Mouse (Mus musculus) E14TG2a.4 (cell line): ENCODE results near the gene Psme1.
A peak's percentile ranks its signal among the peaks of the same experiment; 100 is the strongest.

Experiments used
- H3K27me3 ChIP-seq: 2 replicates; pipeline ENCODE4 v1.6.1; 2014; ENCODE audit warnings: low read length, control low read depth; ENCODE audit not compliant: insufficient read depth
- H3K36me3 ChIP-seq: 2 replicates; pipeline ENCODE4 v1.6.1; 2014; ENCODE audit warnings: low read length, control low read depth; ENCODE audit not compliant: insufficient read depth
- H3K4me1 ChIP-seq: replicated peaks from 2 replicates; pipeline ENCODE4 v1.6.1; 2014; ENCODE audit warnings: low read depth, low read length, control low read depth
- H3K4me3 ChIP-seq: replicated peaks from 2 replicates; pipeline ENCODE4 v1.5.1; 2014; ENCODE audit warnings: mild to moderate bottlenecking, low read length
- H3K9me3 ChIP-seq: 2 replicates; pipeline ENCODE4 v1.6.1; 2014; ENCODE audit warnings: low read length, control low read depth
- CTCF ChIP-seq: conservative IDR thresholded peaks from 2 replicates; pipeline ENCODE4 v1.5.1; 2014; ENCODE audit warnings: low read length
- NANOG ChIP-seq: IDR thresholded peaks from 2 replicates; pipeline ENCODE4 v1.6.1; 2014; ENCODE audit warnings: borderline replicate concordance, low read length, mixed read lengths
- POU5F1 ChIP-seq: IDR thresholded peaks from 2 replicates; pipeline ENCODE4 v1.6.1; 2014; ENCODE audit warnings: low read length, borderline replicate concordance

Gene Psme1

GRCm38 (mm10) chr14:55577871-55578667 is at the start of gene Psme1:
TSS of gene Psme1 (plus strand) at chr14:55578123.
- Histone ChIP-seq H3K4me3 (peak within 1 kb of the TSS; percentile 88), H3K36me3 (peaks cover 24% of the 10 kb centered on the region), H3K27me3 (no peaks in the 10 kb centered on the region), H3K9me3 (no peaks in the 10 kb centered on the region), H3K4me1 (peaks cover 63% of the 10 kb centered on the region)
- TF ChIP-seq CTCF = no peak
- no peak for TF ChIP-seq POU5F1
- no peak for TF ChIP-seq NANOG

GRCm38 (mm10) chr14:55536116-55536745 is 41.7 kb upstream of the Psme1 start:
- peak; percentile 71 for TF ChIP-seq CTCF
- no peak for TF ChIP-seq POU5F1
- no peak for TF ChIP-seq NANOG
- peaks cover 11% of the 10 kb centered on the region; the same call in 1 of the 2 replicates for H3K27me3 ChIP-seq
- H3K9me3 ChIP-seq = no peaks in the 10 kb centered on the region
- peaks cover 37% of the 10 kb centered on the region for H3K4me1 ChIP-seq
- no peaks in the 10 kb centered on the region for H3K36me3 ChIP-seq
- no peak overlapping the region for H3K4me3 ChIP-seq

GRCm38 (mm10) chr14:55540067-55540786 is 37.7 kb upstream of the Psme1 start, which contains the start of gene Pck2:
TSS of gene Pck2 (plus strand) at chr14:55540266.
- TF ChIP-seq NANOG = no peak
- TF ChIP-seq POU5F1 = no peak
- no peak for TF ChIP-seq CTCF
- peaks cover 58% of the 10 kb centered on the region for H3K4me1 ChIP-seq
- peaks cover 11% of the 10 kb centered on the region; the same call in 1 of the 2 replicates for H3K27me3 ChIP-seq
- peak within 1 kb of the TSS; percentile 83 for H3K4me3 ChIP-seq
- H3K9me3 ChIP-seq = no peaks in the 10 kb centered on the region
- peaks cover 37% of the 10 kb centered on the region for H3K36me3 ChIP-seq

- Histone ChIP-seq H3K27me3 (peaks cover 11% of the 10 kb centered on the region; the same call in 1 of the 2 replicates), H3K4me1 (peaks cover 58% of the 10 kb centered on the region), H3K4me3 (peak overlapping the region; percentile 83), H3K9me3 (no peaks in the 10 kb centered on the region), H3K36me3 (peaks cover 43% of the 10 kb centered on the region)
- TF ChIP-seq CTCF (no peak), POU5F1 (no peak), NANOG (no peak)
These were observed 37.1 kb upstream of the Psme1 start for GRCm38 (mm10) chr14:55540787-55541321.

- Histone ChIP-seq H3K36me3 (peaks cover 54% of the 10 kb centered on the region), H3K27me3 (peaks cover 11% of the 10 kb centered on the region; the same call in 1 of the 2 replicates), H3K4me1 (peaks cover 44% of the 10 kb centered on the region), H3K9me3 (no peaks in the 10 kb centered on the region), H3K4me3 (no peak overlapping the region)
- TF ChIP-seq NANOG (no peak), POU5F1 (no peak), CTCF (no peak)
These were observed 35.7 kb upstream of the Psme1 start for GRCm38 (mm10) chr14:55542268-55542667.

- 0 out of 2 replicates have a peak, but pooled peaks cover 7% of the 10 kb centered on the region for H3K27me3 ChIP-seq
- no peak for TF ChIP-seq CTCF
- no peak for TF ChIP-seq POU5F1
These were observed 33.6 kb upstream of the Psme1 start for GRCm38 (mm10) chr14:55544334-55544733.

GRCm38 (mm10) chr14:55550191-55550590 is 27.7 kb upstream of the Psme1 start:
- Histone ChIP-seq H3K27me3 (no peaks in the 10 kb centered on the region), H3K4me3 (no peak overlapping the region), H3K9me3 (no peaks in the 10 kb centered on the region)

More at GRCm38 (mm10) chr14:55544334-55544733, 33.6 kb upstream of the Psme1 start:
- Histone ChIP-seq H3K4me1 (peaks cover 57% of the 10 kb centered on the region), H3K4me3 (no peak overlapping the region), H3K9me3 (no peaks in the 10 kb centered on the region), H3K36me3 (peaks cover 75% of the 10 kb centered on the region)

GRCm38 (mm10) chr14:55551347-55551746 is 26.6 kb upstream of the Psme1 start:
- Histone ChIP-seq H3K27me3 (no peaks in the 10 kb centered on the region), H3K9me3 (no peaks in the 10 kb centered on the region), H3K4me3 (0 out of 2 replicates have a peak overlapping the region, but pooled peaks have one; percentile 35), H3K4me1 (peaks cover 80% of the 10 kb centered on the region), H3K36me3 (peaks cover 34% of the 10 kb centered on the region)
- TF ChIP-seq CTCF = no peak
- 0 out of 2 replicates have a peak, but pooled peaks have one; percentile 36 for TF ChIP-seq NANOG
- peak; percentile 9; the same call in 1 of the 2 replicates for TF ChIP-seq POU5F1

More at GRCm38 (mm10) chr14:55550191-55550590, 27.7 kb upstream of the Psme1 start:
- H3K4me1 ChIP-seq = peaks cover 72% of the 10 kb centered on the region
- TF ChIP-seq POU5F1 (no peak), CTCF (no peak), NANOG (no peak)
- H3K36me3 ChIP-seq = peaks cover 46% of the 10 kb centered on the region
